ENCODE assay signal across 9 mouse cellular contexts in the genomic region with DNA sequence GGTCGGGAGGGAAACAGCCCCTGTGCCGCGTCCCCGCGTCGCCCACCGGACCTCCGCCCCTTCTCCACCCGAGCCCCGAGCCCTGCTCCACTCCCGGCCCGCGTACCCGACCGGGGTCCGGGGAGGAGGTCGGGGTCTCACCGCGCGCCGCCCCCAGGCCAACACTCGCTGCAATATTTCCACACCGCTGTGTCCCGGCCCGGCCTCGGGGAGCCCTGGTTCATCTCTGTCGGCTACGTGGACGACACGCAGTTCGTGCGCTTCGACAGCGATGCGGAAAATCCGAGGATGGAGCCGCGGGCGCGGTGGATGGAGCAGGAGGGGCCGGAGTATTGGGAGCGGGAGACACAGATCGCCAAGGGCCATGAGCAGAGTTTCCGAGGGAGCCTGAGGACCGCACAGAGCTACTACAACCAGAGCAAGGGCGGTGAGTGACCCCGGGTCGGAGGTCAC. TPM values are rescaled to one million over a fixed set of nuclear protein-coding genes. Genes with fewer than 3 reads are reported as not detected.
DNase-seq lines count a peak whose midpoint lies in the region; ATAC-seq and TF ChIP-seq lines count a peak whose summit lies in the region.
"Not testable (repeated sequence)": the region's sequence is repeated elsewhere in the genome, so short reads cannot be mapped to it uniquely, and the experiment has no call there.
"Had no signal": no experiment of that assay in that cellular context is flagged by ENCODE, and none has a peak within 500 bp of the region (broad histone marks: within the 10 kb centered on the region; RNA-seq: fewer than 3 reads in every experiment).

No protein-coding gene starts in this region.

- TF ChIP-seq POLR2A in testis, adult 2 months (IDR thresholded peaks at IDR 0.05; ENCODE audit: control insufficient read depth, low read depth, low read length), result not testable (repeated sequence)

- H3K4me1 ChIP-seq in E14TG2a.4 (replicated peaks; ENCODE audit: low read depth, low read length), result peaks cover 18% of the 10 kb centered on the region
- not testable (repeated sequence) for H3K4me1 ChIP-seq in forebrain, embryonic 14.5 days (ENCODE audit: control insufficient read depth, insufficient read depth, low read length); kidney, embryonic 16.5 days (ENCODE audit: insufficient read depth, low read length); liver, embryonic 15.5 days (replicated peaks); testis, adult 2 months (ENCODE audit: control insufficient read depth, insufficient read depth, low read length)
- H3K4me1 ChIP-seq in hindbrain, embryonic 10.5 days (replicated peaks), result peaks cover 13% of the 10 kb centered on the region

- H3K9me3 ChIP-seq in E14TG2a.4 (ENCODE audit: low read length), result peaks cover 19% of the 10 kb centered on the region
- H3K9me3 ChIP-seq in forebrain, embryonic 14.5 days (replicated peaks; ENCODE audit: control insufficient read depth, low read length); hindbrain, embryonic 10.5 days; kidney, embryonic 16.5 days (ENCODE audit: low read length); liver, embryonic 15.5 days (replicated peaks): not testable (repeated sequence)

- peak; percentile 65 for ATAC-seq in forebrain, embryonic 14.5 days
- ATAC-seq in kidney, embryonic 16.5 days (ENCODE audit: low FRiP score, low TSS enrichment), result peak; percentile 50
- ATAC-seq in liver, embryonic 15.5 days (ENCODE audit: insufficient read depth), result peak; percentile 38; the same call in 1 of the 2 replicates

- peak overlapping the region; percentile 78 for H3K4me3 ChIP-seq in E14TG2a.4 (replicated peaks; ENCODE audit: low read length)
- peak overlapping the region; percentile 37 for H3K4me3 ChIP-seq in forebrain, embryonic 14.5 days (ENCODE audit: low read depth, low read length)
- peak overlapping the region; percentile 60 for H3K4me3 ChIP-seq in hindbrain, embryonic 10.5 days
- H3K4me3 ChIP-seq in kidney, embryonic 16.5 days (ENCODE audit: low read length), result peak overlapping the region; percentile 49
- H3K4me3 ChIP-seq in liver, embryonic 15.5 days (replicated peaks), result peak overlapping the region; percentile 42
- peak overlapping the region; percentile 65 for H3K4me3 ChIP-seq in testis, adult 2 months (ENCODE audit: control insufficient read depth, low read depth, low read length)

- DNase-seq in cerebellum, postnatal 14 days, result peak; percentile 28 to 38
- DNase-seq in forebrain, embryonic 14.5 days (ENCODE audit: low spot score), result not testable (repeated sequence)
- DNase-seq in hindbrain, embryonic 10.5 days (ENCODE audit: low spot score), result peak; percentile 62
- DNase-seq in naive thymus-derived CD4-positive, alpha-beta T cell, adult 2 months (ENCODE audit: low read depth), result peak; percentile 61

- peak overlapping the region; percentile 78 for H3K4me2 ChIP-seq in forebrain, embryonic 14.5 days (ENCODE audit: low read length)
- peak overlapping the region; percentile 82 for H3K4me2 ChIP-seq in kidney, embryonic 16.5 days (replicated peaks; ENCODE audit: low read depth, low read length)
- peak overlapping the region; percentile 64 for H3K4me2 ChIP-seq in liver, embryonic 15.5 days

- not testable (repeated sequence) for H3K27ac ChIP-seq in forebrain, embryonic 14.5 days (ENCODE audit: low read depth, low read length); kidney, embryonic 16.5 days (ENCODE audit: low read length); liver, embryonic 15.5 days (replicated peaks); testis, adult 2 months (ENCODE audit: control insufficient read depth, insufficient read depth, low read depth, low read length)
- peak overlapping the region; percentile 84 for H3K27ac ChIP-seq in hindbrain, embryonic 10.5 days

- not testable (repeated sequence) for TF ChIP-seq CTCF in E14TG2a.4 (conservative IDR thresholded peaks at IDR 0.05; ENCODE audit: low read length); testis, adult 2 months (IDR thresholded peaks at IDR 0.05; ENCODE audit: control insufficient read depth, insufficient read depth, insufficient replicate concordance, low read depth, low read length)

- not testable (repeated sequence) for H3K36me3 ChIP-seq in E14TG2a.4 (ENCODE audit: insufficient read depth, low read length); forebrain, embryonic 14.5 days (ENCODE audit: control insufficient read depth, insufficient read depth, low read length); hindbrain, embryonic 10.5 days; kidney, embryonic 16.5 days (ENCODE audit: insufficient read depth, low read length); liver, embryonic 15.5 days (replicated peaks); testis, adult 2 months (ENCODE audit: control insufficient read depth, insufficient read depth, low read length)

- WGBS in forebrain, embryonic 14.5 days, result 1% methylated on average over 38 of the region's 48 CpGs
- WGBS in hindbrain, embryonic 10.5 days, result 2% methylated on average over 48 of the region's 48 CpGs
- WGBS in kidney, embryonic 16.5 days, result under 1% methylated on average over 42 of the region's 48 CpGs
- WGBS in liver, embryonic 15.5 days (ENCODE audit: insufficient replicate concordance), result 3% methylated on average over 48 of the region's 48 CpGs

- peaks cover 62% of the 10 kb centered on the region for H3K27me3 ChIP-seq in E14TG2a.4 (ENCODE audit: insufficient read depth, low read length)
- H3K27me3 ChIP-seq in forebrain, embryonic 14.5 days (replicated peaks; ENCODE audit: control insufficient read depth, insufficient read depth, low read length); kidney, embryonic 16.5 days (ENCODE audit: insufficient read depth, low read length); testis, adult 2 months (ENCODE audit: control insufficient read depth, insufficient read depth, low read length): not testable (repeated sequence)
- peaks cover 34% of the 10 kb centered on the region for H3K27me3 ChIP-seq in hindbrain, embryonic 10.5 days (ENCODE audit: insufficient read depth, poor library complexity, severe bottlenecking)
- peaks cover 34% of the 10 kb centered on the region for H3K27me3 ChIP-seq in liver, embryonic 15.5 days

- H3K9ac ChIP-seq in forebrain, embryonic 14.5 days (ENCODE audit: low read length), result peak overlapping the region; percentile 59
- H3K9ac ChIP-seq in kidney, embryonic 16.5 days (replicated peaks; ENCODE audit: low read length), result peak overlapping the region; percentile 57
- not testable (repeated sequence) for H3K9ac ChIP-seq in liver, embryonic 15.5 days

RNA-seq across cellular contexts. Expression of a gene that starts 0.4 kb away (rescaled TPM):
- polyA plus RNA-seq in forebrain, embryonic 14.5 days (2014; fragmentation: Nextera tagmentation; extraction: Ambion mirVana), result 1.5 and 2.0 TPM in 2 replicates
- 12.1 and 14.3 TPM in 2 replicates for polyA plus RNA-seq in hindbrain, embryonic 10.5 days (2016; fragmentation: Nextera tagmentation; extraction: Ambion mirVana)
- 13.7 and 15.2 TPM in 2 replicates for polyA plus RNA-seq in kidney, embryonic 16.5 days (2015; fragmentation: Nextera tagmentation; extraction: Ambion mirVana)
- 18.4 and 18.7 TPM in 2 replicates for polyA plus RNA-seq in liver, embryonic 15.5 days (2015; fragmentation: Nextera tagmentation; extraction: Ambion mirVana)
- polyA plus RNA-seq in testis, adult 2 months (2012; rRNA removed), result 4.9 and 5.2 TPM in 2 replicates

RNA-seq across cellular contexts. Expression of a gene that starts 14.7 kb away (rescaled TPM):
- 0.28 and 0.38 TPM in 2 replicates for polyA plus RNA-seq in forebrain, embryonic 14.5 days (2014; fragmentation: Nextera tagmentation; extraction: Ambion mirVana)
- polyA plus RNA-seq in hindbrain, embryonic 10.5 days (2016; fragmentation: Nextera tagmentation; extraction: Ambion mirVana), result 0.90 and 1.4 TPM in 2 replicates
- polyA plus RNA-seq in kidney, embryonic 16.5 days (2015; fragmentation: Nextera tagmentation; extraction: Ambion mirVana), result 4.4 and 5.7 TPM in 2 replicates
- 9.5 and 11.9 TPM in 2 replicates for polyA plus RNA-seq in liver, embryonic 15.5 days (2015; fragmentation: Nextera tagmentation; extraction: Ambion mirVana)
- polyA plus RNA-seq in testis, adult 2 months (2012; rRNA removed), result 1.6 and 1.8 TPM in 2 replicates
- polyA plus RNA-seq: myocyte had no signal

RNA-seq across cellular contexts. Expression of a gene that starts 30.6 kb away (rescaled TPM):
- 0.23 TPM in 1 of 2 replicates, not detected in the other for polyA plus RNA-seq in forebrain, embryonic 14.5 days (2014; fragmentation: Nextera tagmentation; extraction: Ambion mirVana)
- 0.17 and 0.21 TPM in 2 replicates for polyA plus RNA-seq in hindbrain, embryonic 10.5 days (2016; fragmentation: Nextera tagmentation; extraction: Ambion mirVana)
- 1.4 and 1.6 TPM in 2 replicates for polyA plus RNA-seq in kidney, embryonic 16.5 days (2015; fragmentation: Nextera tagmentation; extraction: Ambion mirVana)
- polyA plus RNA-seq in liver, embryonic 15.5 days (2015; fragmentation: Nextera tagmentation; extraction: Ambion mirVana), result 322 and 403 TPM in 2 replicates
- polyA plus RNA-seq in testis, adult 2 months (2012; rRNA removed), result 0.19 and 0.33 TPM in 2 replicates

RNA-seq across cellular contexts. Expression of a gene that starts 59.9 kb away (rescaled TPM):
- 0.54 and 0.60 TPM in 2 replicates for polyA plus RNA-seq in forebrain, embryonic 14.5 days (2014; fragmentation: Nextera tagmentation; extraction: Ambion mirVana)
- 2.2 and 2.9 TPM in 2 replicates for polyA plus RNA-seq in hindbrain, embryonic 10.5 days (2016; fragmentation: Nextera tagmentation; extraction: Ambion mirVana)
- polyA plus RNA-seq in kidney, embryonic 16.5 days (2015; fragmentation: Nextera tagmentation; extraction: Ambion mirVana), result 4.3 and 4.4 TPM in 2 replicates
- polyA plus RNA-seq in liver, embryonic 15.5 days (2015; fragmentation: Nextera tagmentation; extraction: Ambion mirVana), result 2.2 and 2.7 TPM in 2 replicates
- polyA plus RNA-seq in testis, adult 2 months (2012; rRNA removed), result 3.2 and 4.2 TPM in 2 replicates

Comparison
In these comparisons a context has a peak if more than half of its experiments do, and no peak if none do; other contexts are left out.
1. RNA of a gene that starts 30.6 kb away (polyA plus RNA-seq): 322 to 403 TPM in liver, embryonic 15.5 days; 1.4 to 1.6 TPM in kidney, embryonic 16.5 days, 0.19 to 0.33 TPM in testis, adult 2 months, 0.23 TPM in forebrain, embryonic 14.5 days and 0.17 to 0.21 TPM in hindbrain, embryonic 10.5 days; every median in the first group is over 100 times any median in the second.
2. Peak in every context shown above with its lines, with median percentiles within 50 percentile points of each other: H3K4me3 ChIP-seq, ATAC-seq and H3K4me2 ChIP-seq.